Mouse (Mus musculus): ENCODE results near the gene Epor.

The Epor gene

GRCm38 (mm10) chr9:21963417-21963816, at the start of gene Epor:
Epor (minus strand) TSS chr9:21963506.
- no peak for DNase-seq (ENCODE audit: low read depth, low spot score)

DNA sequence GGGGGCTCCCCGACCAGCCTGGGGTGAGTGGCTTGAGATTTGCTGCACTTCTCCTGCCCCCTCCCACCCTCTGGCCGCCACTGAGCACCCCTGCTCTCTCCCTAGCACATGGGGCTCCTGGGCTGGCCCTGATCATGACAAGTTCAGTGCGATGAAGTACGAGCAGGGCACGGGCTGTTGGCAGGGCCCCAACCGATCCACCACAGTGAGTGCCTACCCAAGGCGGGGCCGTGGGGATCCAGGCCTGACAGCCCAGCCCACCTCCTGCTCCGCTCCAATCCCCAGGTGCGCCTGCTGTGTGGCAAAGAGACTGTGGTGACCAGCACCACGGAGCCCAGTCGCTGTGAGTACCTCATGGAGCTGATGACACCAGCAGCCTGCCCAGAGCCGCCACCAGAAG, 49.4 kb upstream of the Epor start:
- no peak for DNase-seq (ENCODE audit: low read depth, low spot score)

DNA sequence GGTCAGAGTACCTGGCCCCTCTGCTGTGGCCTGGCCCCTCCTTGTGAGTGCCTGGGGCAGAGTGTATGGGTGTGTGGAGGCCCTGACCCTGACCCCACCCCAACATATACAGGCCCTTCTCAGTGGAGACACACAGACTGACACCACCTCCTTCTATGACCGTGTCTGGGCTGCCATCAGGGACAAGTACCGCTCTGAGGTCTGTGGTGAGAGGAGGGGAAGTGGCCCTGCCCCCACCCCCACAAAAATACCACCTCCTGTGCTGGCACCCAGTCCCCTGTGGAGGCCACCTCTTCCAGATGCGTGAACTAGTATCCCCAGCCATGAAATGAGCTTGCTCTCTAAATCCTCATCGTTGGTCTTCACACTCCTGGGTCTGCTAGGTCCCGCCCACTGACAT, 47.7 kb upstream of the Epor start:
- DNase-seq (ENCODE audit: low read depth, low spot score), result no peak

GRCm38 (mm10) chr9:22004546-22004945, 41.2 kb upstream of the Epor start:
- no peak for DNase-seq (ENCODE audit: low read depth, low spot score)

GRCm38 (mm10) chr9:22003163-22003554, 39.9 kb upstream of the Epor start:
- DNase-seq (ENCODE audit: low read depth, low spot score), result no peak

- peak; percentile 96 for DNase-seq (ENCODE audit: low read depth, low spot score)
These were observed 39.2 kb upstream of the Epor start, which contains the start of the genes Ccdc151 and Prkcsh for GRCm38 (mm10) chr9:22002194-22003162. Ccdc151 (minus strand) TSS chr9:22002634. Prkcsh (plus strand) TSS chr9:22002806.

DNA sequence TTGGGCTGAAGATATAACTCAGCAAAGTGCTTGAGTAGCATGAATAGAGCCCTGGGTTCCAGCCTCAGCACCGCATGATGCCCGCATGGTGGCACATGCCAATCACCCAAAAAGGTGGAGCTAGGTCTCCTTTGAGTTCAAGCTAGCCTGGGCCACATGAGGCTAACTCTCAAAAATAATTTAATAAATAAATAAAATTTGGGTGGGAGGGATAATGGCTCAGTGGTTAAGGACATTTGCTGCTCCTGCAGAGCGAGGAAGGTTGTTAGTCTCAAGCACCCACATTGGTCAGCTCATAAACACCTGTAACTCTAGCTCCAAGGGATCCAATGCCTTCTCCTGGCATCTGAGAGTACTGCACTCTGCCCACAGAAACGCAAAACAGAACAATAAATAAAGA, 38.3 kb upstream of the Epor start:
- no peak for DNase-seq (ENCODE audit: low read depth, low spot score)

DNA sequence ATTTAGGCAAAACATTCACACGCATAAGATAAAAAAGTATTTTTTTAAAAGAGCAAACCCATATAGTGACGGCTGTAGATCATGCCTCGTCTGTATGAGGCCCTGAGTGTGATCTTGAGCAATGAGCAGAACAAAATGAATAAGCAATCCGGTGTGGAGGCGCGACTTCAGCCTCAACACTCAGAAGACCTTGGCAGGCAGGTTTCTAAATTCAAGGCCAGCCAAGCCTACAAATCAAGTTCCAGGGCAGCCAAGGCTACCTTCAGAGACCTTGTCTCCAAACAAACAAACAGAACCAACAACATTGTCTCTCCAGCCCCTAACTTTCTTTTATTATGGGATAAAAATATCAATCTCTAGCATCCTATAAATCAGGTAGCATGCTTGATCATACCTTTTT, 37.0 kb upstream of the Epor start:
- no peak for DNase-seq (ENCODE audit: low read depth, low spot score)

GRCm38 (mm10) chr9:21996178-21996867, 33.0 kb upstream of the Epor start:
- no peak for DNase-seq (ENCODE audit: low read depth, low spot score)

DNA sequence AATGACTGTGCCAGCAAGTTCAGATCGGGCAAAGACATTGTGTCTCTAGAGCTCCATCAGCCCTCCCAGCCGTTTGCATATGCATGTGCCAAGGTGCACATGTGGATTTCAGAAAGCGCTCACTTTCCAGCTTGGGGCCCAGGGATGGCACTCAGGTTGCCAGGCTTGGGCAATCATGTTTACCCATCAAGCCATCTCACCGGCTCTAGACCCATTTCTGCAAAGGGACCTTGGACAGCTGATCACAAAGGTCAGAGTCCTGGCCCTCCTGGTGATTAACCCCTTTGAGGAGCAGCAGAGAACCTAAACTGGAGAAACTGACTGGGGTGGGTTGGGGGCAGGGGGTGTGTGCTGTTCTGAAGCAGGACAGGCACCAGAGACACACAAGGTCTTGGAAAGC, 28.9 kb upstream of the Epor start:
- DNase-seq (ENCODE audit: low read depth, low spot score), result no peak

GRCm38 (mm10) chr9:21989230-21990110, 26.2 kb upstream of the Epor start, which contains the start of gene Rgl3:
Rgl3 (minus strand) TSS chr9:21989446.
- no peak for DNase-seq (ENCODE audit: low read depth, low spot score)

DNA sequence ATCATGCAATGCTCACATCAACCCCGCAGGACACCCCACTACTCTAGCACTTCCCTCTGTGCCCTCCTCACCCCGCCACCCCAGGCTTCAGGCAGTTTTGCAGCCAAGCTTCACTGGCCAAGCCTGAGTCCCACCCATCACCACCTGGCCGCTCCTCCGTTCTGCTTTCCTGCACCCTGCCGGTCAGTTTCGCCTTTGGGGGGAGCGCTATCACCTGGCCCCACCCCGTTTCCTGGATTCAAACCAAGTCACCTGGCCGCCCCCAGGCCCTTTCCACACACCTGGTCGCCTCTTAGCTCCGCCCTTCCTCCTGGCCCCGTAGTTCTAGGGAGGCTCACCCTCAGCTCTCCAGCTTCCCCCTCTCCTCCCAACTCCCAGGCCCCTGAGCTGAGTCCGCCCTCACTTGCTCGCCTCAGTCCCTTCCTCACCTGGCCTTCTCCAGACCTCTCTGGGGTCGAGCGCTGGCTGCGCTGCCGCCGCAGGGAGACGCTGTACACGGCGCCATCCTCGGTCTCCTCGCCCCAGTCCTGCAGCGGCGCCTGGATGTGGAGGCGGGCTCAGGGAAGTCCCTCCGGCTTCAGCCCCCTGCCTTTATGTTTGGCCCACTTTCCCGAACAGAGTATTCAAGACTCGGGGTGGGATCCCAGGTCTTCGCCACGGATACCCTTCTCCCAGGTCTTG, 25.3 kb upstream of the Epor start:
- peak; percentile 67 for DNase-seq (ENCODE audit: low read depth, low spot score)

- no peak for DNase-seq (ENCODE audit: low read depth, low spot score)
These were observed 24.5 kb upstream of the Epor start for GRCm38 (mm10) chr9:21987592-21988342.

- DNase-seq (ENCODE audit: low read depth, low spot score), result no peak
These were observed 20.6 kb upstream of the Epor start for GRCm38 (mm10) chr9:21983911-21984310.

DNA sequence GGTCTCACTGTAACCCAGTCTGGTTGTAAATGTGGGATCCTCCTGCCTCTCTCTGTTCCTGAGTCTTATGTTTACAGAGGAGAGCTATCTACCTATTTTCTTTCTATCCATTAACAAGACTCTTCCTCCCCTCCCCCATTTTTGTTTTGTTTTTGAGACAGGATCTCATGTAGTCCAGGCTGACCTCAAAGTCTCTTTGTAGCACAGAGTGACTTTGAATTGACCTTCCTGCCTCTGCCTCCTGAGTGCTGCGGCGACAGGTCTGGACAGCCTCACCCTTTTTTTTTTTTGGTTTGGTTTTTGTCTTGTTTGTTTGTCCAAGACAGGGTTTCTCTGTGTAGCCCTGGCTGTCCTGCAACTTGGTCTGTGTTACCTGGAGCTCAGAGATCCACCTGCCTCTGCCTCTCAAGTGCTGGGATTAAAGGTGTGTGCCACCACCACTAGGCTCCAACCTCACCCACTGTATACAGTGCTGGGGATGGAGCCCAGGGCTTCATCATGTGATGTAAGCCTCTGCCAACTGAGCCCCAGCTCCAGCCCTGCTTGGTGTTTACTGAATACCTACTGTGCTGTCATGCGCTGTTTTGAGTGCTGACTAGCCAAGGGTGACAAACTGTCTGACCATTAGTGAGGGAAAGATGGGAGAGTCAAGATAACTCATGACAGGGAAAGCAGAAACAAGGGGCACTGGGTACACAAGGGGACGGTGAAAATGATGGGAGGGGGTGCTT, 15.3 kb upstream of the Epor start:
- DNase-seq (ENCODE audit: low read depth, low spot score), result no peak

DNA sequence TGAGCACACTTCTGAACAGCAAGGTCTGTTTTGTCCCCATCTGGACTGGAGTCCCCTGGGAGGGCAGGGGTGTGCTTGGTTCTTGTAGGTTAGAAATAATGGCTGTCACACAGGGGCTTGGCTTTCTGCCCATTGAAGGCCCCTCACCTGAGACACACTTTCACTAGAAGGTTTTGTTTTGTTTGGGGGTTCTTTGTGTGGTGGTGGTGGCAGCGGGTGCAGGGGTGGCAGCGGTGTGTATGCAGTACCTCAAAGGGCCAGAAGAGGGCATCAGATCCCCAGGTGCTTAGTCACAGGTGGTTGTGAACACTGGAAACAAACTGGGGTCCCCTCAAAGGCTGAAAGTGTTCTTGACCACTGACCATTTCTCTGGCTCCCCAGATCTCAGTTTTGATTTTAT, 14.7 kb upstream of the Epor start:
- DNase-seq (ENCODE audit: low read depth, low spot score), result peak; percentile 52

DNA sequence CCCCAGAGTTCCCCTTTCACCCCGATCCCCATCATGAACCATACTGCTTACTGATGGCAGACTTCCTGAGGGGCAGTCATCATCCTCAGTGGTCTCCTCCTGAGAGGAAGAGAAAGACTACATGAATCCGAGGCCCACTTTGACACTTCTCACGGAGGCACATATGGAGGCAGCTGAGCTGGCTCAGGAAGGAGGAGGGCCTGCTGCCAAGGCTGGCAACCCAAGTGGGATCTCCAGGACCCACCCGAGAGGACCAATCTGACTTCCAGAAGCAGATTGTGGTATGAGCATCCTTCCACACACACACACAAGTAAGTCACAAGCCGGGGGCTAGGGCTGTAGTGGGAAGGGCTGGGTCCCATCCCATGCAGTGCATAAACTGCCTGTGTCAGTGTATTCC, 14.0 kb upstream of the Epor start:
- DNase-seq (ENCODE audit: low read depth, low spot score), result no peak

- no peak for DNase-seq (ENCODE audit: low read depth, low spot score)
These were observed 13.4 kb upstream of the Epor start for GRCm38 (mm10) chr9:21976626-21977175.

GRCm38 (mm10) chr9:21969304-21969703, 6.0 kb upstream of the Epor start:
- no peak for DNase-seq (ENCODE audit: low read depth, low spot score)

Data from A20 (cell line).